Mouse (Mus musculus): ENCODE measurements around the gene Haghl.

Haghl gene

GRCm38 (mm10) chr17:25785281-25785745 lies at the start of gene Haghl:
TSS of gene Haghl (minus strand) at chr17:25785673.
- peak; percentile 90 to 94 for DNase-seq (ENCODE audit: low spot score in 2 of 2)

DNA sequence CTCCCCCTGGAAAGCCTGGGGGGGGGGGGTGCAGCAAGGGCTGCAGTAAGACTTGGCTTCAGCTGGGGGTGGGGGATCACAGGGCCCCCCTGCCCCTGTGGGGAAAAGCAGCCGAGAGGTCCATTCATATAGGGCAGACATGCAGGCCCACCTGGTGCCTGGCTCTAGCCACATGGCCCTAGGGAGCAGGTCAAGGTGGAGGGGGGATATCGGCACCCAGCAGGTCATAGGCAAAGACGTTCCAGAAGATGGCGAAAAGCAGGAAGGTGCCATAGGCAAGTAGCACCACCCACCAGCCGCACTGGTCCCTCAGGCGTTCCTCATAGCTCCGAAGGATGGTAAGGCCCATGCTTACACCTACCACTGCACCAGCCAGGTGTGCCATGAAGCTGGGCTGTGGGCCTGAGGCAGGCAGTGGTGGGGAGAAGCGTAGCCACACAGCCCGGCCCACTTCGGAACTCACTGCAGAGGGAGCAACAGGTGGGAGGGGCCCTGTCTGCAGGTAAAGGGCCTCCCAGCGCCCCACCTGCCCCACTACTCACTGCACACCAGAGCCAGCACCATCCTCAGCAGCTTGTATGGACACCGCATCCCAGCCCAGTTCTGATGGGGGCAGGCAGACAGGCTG lies 49.2 kb upstream of the Haghl start:
- no peak for DNase-seq (ENCODE audit: low spot score in 2 of 2)

GRCm38 (mm10) chr17:25833961-25834594 lies 48.6 kb upstream of the Haghl start:
- no peak for DNase-seq (ENCODE audit: low spot score in 2 of 2)

GRCm38 (mm10) chr17:25833291-25833663 lies 47.8 kb upstream of the Haghl start, which contains the start of gene Stub1:
TSS of gene Stub1 (minus strand) at chr17:25833404.
- DNase-seq (ENCODE audit: low spot score in 2 of 2), result peak in 1 of 2 experiments; percentile 88

DNA sequence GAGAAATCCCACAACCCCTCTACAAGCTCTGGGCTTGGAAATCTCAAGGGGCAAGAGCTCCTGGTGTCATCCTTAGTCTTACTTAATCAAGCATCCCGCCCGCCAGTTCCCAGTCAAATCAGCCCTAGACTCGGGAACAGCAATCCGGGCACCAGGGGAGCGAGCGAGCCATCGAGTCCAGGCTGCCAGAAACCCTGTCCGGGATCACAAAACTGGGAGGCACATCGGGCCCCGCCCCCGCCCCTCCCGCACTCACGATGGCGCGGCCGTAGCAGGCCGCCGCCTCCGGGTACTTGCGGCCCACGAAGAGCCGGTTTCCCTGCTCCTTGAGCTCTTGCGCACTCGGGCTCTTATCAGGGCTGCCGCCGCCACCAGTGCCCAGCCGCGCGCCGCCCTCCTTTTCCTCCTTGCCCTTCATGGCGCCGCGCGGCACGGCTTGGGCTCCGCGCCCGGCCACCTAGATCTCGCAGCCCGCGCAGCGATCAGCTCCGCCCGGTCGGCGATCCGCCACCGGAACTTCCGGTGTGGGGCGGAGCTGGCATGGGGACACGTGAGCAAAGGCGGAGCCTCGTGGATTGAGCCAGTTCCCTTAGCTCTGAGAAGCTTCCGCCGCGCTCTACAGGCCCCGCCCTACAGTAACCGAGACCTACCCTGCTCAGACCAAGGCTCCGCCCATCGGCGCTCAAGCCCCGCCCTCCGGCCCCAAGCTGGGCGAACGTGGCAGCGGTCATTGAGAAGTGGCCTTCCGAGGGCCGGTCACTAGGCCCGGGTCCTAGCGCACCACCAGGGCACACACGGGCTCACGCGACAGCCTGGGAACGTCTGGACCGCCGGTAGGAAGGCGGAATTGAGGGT lies 47.2 kb upstream of the Haghl start:
- peak; percentile 98 to 99 for DNase-seq (ENCODE audit: low spot score in 2 of 2)

DNA sequence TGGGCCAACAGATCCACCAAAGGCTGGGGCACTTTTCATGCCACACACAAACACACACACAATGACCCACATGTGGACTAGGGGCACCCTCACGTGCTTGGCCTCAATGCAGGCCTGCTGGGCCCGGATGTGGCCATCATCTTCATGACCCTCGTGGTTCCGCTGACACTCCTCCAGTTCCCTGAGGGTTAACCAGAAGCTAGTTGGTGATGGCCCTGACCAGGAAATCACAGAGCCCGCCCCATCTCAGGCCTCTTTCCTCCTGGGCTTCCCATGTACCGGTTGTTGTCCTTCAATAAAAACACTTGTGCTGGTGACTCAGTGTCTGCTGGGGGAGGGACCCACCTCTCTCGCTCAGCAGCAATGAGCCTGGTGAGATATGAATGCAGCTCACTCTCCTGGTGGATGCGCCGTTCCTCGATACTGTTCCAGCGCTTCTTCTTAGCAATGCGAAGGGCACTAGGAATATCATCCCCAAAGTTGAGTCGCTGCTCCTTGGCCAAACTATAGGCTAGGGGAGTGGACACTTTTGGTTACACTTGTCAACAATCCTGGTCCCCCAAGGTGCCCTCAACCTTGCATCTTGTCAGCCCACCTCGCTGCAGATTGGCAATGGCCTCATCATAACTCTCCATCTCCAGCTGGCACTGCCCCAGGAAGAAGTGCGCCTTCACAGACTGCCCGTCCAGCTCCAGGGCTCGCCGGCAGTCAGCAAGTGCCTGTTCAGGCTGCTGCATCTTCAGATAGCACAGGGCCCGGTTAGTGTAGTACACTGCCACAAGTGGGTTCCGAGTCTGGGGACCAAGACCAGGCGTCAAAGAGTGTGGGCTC lies 46.2 kb upstream of the Haghl start:
- peak in 1 of 2 experiments; percentile 31 for DNase-seq (ENCODE audit: low spot score in 2 of 2)

GRCm38 (mm10) chr17:25830806-25831431 lies 45.4 kb upstream of the Haghl start:
- no peak for DNase-seq (ENCODE audit: low spot score in 2 of 2)

DNA sequence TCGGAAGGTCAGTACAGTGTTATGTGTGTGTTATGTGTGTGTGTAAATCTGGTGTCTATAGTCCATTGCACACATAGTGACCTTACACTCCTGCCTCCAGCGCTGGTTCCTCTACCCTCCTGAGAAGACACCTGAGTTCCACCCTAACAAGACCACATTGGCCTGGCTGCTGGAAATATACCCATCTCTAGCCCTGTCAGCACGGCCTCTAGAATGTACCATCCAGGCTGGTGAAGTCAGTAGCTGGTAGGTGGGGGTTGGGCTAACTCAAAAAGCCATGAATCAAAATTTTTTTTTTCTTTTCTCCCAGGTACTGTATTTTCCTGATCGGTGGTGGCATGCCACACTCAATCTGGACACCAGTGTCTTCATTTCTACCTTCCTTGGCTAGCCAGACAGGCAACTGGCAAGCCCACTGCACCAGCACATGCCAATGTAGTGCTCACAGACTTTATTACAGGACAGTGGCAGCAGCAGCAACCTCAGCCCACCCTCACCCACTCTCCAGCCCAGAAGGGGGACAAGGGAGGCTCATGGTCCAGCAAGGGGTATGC lies 44.8 kb upstream of the Haghl start:
- no peak for DNase-seq (ENCODE audit: low spot score in 2 of 2)

DNA sequence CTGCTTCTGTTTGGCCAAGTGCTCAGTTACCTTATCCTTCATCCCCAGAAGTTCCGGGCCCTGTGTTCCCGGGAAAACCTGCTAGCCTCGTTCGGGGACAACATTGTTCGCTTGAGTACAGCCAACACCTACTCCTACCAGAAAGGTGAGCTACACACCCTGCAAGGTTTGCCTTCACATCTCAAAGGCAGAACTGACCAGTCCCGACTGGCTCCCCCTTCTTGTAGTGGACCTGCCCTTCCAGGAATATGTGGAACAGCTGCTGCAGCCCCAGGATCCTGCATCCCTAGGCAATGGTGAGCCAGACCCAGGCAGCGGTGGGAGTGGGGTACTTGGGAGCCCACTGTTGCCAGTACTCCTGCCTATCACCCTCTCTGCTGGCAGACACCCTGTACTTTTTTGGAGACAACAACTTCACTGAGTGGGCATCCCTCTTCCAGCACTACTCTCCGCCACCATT lies 44.1 kb upstream of the Haghl start:
- peak in 1 of 2 experiments; percentile 18 for DNase-seq (ENCODE audit: low spot score in 2 of 2)

DNA sequence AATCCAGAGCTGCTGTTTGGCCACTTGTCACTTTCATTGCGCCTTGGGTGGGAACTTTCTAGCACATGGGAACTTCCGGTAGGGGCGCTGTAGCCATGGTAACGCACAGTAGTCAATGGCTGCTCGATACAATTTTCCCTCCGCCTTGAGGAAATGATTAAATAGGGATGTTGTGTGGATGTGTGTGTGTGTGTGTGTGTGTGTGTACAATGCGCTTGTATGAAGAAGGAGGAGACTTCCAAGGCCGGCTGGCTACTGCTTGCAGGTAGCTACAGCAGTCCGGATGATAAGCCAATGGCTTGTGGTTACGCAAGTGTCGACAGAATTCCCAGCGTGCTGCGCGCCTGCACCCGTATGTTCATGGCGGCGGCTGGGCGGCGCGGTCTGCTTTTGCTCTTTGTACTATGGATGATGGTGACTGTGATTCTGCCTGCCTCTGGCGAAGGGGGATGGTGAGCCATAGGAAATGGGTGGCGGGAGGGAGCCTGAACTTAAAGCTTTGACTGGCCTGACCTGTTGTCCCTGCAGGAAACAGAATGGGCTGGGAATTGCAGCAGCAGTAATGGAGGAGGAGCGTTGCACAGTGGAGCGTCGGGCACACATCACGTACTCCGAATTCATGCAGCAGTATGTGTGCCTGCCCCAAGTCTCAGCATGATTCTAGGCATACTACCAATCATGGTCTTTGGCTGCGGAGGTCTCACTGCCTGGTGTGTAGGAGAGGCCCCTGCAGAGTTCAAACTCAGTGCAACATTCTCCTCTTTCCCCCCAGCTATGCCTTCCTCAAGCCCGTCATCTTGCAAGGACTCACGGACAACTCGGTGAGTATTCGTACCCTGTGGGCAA lies 43.5 kb upstream of the Haghl start, which contains the start of gene Jmjd8:
Gene Jmjd8 (plus strand): TSS at position 156 of the 846 bp plus-strand sequence.
- DNase-seq (ENCODE audit: low spot score in 2 of 2), result peak; percentile 65 to 66

DNA sequence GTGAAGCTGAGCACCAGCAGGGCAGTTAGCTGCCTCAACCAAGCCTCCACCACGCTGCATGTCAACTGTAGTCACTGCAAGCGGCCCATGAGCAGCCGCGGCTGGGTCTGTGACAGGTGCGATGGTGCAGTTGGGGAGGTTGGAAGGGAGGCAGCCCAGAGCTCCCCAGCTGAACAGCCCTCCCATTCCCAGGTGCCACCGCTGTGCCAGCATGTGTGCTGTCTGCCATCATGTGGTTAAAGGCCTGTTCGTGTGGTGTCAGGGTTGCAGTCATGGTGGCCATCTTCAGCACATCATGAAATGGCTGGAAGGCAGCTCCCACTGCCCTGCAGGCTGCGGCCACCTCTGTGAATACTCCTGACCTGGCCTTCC lies 42.7 kb upstream of the Haghl start:
- no peak for DNase-seq (ENCODE audit: low spot score in 2 of 2)

- DNase-seq (ENCODE audit: low spot score in 2 of 2), result no peak
Measured at GRCm38 (mm10) chr17:25827546-25828222, 42.2 kb upstream of the Haghl start.

GRCm38 (mm10) chr17:25827011-25827410 lies 41.5 kb upstream of the Haghl start:
- no peak for DNase-seq (ENCODE audit: low spot score in 2 of 2)

DNA sequence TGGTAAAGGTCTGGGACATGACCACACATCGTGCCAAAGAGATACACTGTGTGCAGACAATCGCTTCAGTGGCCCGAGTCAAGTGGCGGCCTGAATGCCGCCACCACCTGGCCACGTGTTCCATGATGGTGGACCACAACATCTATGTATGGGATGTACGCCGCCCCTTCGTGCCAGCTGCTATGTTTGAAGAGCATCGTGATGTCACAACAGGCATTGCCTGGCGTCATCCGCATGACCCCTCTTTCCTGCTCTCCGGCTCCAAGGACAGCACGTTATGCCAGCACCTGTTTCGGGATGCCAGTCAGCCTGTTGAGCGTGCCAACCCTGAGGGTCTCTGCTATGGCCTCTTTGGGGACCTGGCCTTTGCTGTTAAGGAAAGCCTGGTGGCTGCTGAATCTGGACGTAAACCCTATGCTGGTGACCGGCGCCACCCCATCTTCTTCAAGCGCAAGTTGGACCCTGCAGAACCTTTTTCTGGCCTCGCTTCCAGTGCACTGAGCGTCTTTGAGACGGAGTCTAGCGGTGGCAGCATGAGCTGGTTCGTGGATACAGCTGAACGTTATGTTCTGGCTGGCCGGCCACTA lies 40.6 kb upstream of the Haghl start:
- DNase-seq (ENCODE audit: low spot score in 2 of 2), result no peak

GRCm38 (mm10) chr17:25825311-25825710 lies 39.8 kb upstream of the Haghl start:
- DNase-seq (ENCODE audit: low spot score in 2 of 2), result no peak

- DNase-seq (ENCODE audit: low spot score in 2 of 2), result no peak
Measured at GRCm38 (mm10) chr17:25824362-25825142, 39.1 kb upstream of the Haghl start.

- DNase-seq (ENCODE audit: low spot score in 2 of 2), result peak in 1 of 2 experiments; percentile 56
Measured at GRCm38 (mm10) chr17:25823452-25823851, 38.0 kb upstream of the Haghl start, which contains the start of gene Wdr24. TSS of gene Wdr24 (plus strand) at chr17:25823627.

Data from urinary bladder, adult 18-20 months (tissue).